Mouse (Mus musculus) pancreas, adult 10 weeks (tissue): Measurements from ENCODE around the gene Rsad2. TPM values are rescaled to one million over a fixed set of nuclear protein-coding genes. Genes with fewer than 3 reads are reported as not detected.

Experiments used
- polyA plus RNA-seq: library from polyadenylated mRNA; stranded (reverse); fragments of 350-450 nt; fragmentation: Illumina TruSeq; extraction: RNeasy Lipid Tissue Mini Kit (QIAGEN cat#74804); gene quantifications from one replicate; pipeline ENCODE4 v1.2.3, GENCODE M21; 2015; ENCODE audit warnings: low read depth, low replicate concordance; ENCODE audit not compliant: insufficient read depth

Gene Rsad2
- polyA plus RNA-seq, result 3.5 TPM

DNA sequence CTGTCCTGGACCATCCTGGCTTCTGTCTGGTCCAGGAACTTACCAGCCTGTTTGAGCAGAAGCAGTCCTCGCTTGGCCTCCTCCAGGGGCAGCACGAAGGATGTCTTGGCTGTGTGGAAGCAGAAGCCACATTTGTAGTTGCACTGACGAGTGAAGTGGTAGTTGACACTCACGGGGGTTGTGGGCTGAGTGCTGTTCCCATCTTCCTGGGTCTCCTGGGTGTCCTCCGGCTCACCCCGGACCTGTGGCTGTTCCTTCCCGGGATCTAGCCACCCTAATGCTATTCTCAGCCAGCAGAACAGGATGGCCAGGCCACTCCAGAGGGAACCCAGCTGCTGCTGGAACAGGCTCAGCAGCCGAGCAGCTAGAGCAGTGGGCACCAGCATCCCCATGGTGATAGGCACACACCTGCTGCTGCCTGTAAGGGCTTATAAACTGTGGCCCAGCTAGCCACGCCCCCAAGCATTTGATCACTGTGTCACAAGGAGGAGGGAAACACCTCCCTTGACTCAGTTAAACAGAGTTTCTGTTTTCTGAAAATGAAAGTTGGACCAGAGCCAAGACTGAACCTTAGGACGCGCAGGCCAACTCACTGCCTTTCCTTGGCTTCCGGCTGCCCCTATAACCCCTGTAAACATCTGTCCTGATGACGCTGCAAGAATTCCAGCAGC is at the start of gene Rsad2:
Gene Rsad2 (minus strand): TSS at position 425 of the 671 bp plus-strand sequence.

DNA sequence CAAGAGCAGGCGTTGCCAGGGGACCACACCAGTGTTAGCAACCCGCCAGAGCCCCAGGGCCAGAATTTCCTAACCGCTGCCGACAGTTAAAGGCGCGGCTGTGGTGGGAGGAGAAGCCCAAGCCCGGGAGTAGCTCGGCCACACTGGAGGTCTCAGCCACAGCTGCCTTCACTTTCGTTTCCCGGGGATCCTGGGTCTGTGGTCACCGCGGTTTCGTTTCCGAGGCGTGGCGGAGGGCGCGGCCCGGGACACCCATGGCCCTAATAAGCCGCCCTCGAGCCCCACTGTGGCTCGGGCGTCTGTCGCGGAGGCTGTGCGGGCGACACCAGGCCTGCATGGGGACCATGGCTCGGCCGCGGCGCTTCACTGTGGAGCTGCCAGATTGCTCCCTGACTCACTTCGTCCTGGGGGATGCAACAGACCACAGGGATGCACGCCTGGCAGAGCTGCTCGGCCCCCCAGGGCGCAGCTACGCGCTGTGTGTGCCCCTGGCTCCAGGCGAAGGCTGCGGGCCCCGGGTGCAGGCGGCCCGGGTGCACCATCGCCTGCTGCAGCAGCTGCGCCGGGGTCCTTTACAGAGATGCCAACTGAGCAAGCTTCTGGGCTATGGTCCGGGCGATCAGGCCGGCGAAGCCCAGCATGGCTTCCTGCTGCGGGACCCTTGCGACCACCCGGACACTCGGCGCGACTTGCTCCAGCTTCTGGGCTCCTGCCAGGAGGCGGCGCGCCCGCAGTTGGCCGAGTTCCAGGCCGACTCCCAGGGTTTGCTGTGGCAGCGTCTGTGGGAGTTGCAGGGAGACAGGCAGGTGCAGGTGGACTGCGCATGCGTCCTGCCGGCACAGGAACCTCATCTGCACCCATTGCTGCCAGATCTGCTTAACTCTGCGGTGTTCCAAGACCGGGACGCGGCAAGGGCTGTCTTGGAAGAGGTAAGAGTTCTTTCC is 13.1 kb upstream of the Rsad2 start, which contains the start of gene Cmpk2:
Gene Cmpk2 (plus strand): TSS at position 107 of the 944 bp plus-strand sequence.

DNA sequence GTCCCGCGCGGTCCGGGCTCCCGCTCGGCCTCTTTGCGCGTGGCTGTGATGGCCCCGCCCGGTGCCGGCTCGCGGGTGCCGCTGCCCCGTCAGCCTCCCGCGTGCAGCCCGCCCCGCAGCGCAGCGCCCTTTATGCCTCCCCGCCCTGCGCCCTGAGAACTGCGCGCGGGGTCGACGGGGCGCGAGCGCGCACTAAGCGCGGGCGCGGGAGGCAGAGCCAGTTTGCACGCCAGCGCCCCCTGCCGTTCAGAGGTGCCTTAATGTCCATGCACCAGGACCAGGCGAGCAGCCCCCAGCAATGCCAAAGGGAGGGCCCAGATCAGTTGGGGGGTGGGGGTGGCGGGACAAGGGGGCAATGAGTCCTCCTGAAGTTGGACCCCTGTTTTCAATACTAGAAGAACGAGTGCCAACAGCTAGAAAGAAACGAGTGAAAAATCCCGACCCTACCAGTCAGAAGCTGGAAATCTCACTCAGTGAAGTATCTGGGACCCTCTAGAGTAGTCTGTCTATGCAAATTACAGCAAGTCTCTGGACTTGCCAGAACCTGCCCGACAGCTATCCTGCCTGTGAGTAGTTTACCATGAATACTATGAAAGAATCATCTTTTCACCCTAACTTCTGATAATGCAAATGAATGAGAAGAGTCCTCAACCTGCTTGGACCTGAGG is 41.0 kb downstream of the Rsad2 start, which contains the start of gene Rnf144a:
Gene Rnf144a (minus strand): TSS at position 151 of the 668 bp plus-strand sequence.

Other genes with a start within 250 kb of the Rsad2 start
- 5.2 TPM for gene Rnf144a, start 41.2 kb downstream of the Rsad2 start, polyA plus RNA-seq
- gene Cmpk2, start 12.8 kb upstream of the Rsad2 start, polyA plus RNA-seq, result 4.4 TPM